Mouse (Mus musculus): Measurements from ENCODE around the gene Atp6v0e. TPM values are rescaled to one million over a fixed set of nuclear protein-coding genes. Genes with fewer than 3 reads are reported as not detected.
A peak's percentile ranks its signal among the peaks of the same experiment; 100 is the strongest.

The Atp6v0e gene
- polyA plus RNA-seq, 1 experiment: 99.8 TPM

GRCm38 (mm10) chr17:26620786-26621766 is 42.0 kb upstream of the Atp6v0e start:
- 0 out of 2 replicates have a peak, but pooled peaks have one; percentile 28 for TF ChIP-seq POLR2A (IDR thresholded peaks at IDR 0.05; ENCODE audit: borderline replicate concordance, insufficient read depth, low read length)
- no peak for TF ChIP-seq CTCF (IDR thresholded peaks at IDR 0.05; ENCODE audit: borderline replicate concordance, insufficient read depth, low read depth, low read length)
- no peak overlapping the region for H3K4me3 ChIP-seq (replicated peaks; ENCODE audit: insufficient read depth, low read depth, low read length)
- peaks cover 59% of the 10 kb centered on the region for H3K4me1 ChIP-seq (ENCODE audit: control insufficient read depth, insufficient read depth, low read length)
- 6% methylated on average over 17 of the region's 17 CpGs for whole genome bisulfite sequencing
- peak; percentile 91 to 96 for DNase-seq
- peak overlapping the region; percentile 84 for H3K27ac ChIP-seq (ENCODE audit: insufficient read depth, low read length)
- H3K27me3 ChIP-seq (ENCODE audit: control insufficient read depth, insufficient read depth, low read length): no peaks in the 10 kb centered on the region

- WGBS: 58% methylated on average over 5 of the region's 5 CpGs
- DNase-seq: no peak
- Histone ChIP-seq H3K27me3 (ENCODE audit: control insufficient read depth, insufficient read depth, low read length) (no peaks in the 10 kb centered on the region), H3K4me3 (replicated peaks; ENCODE audit: insufficient read depth, low read depth, low read length) (no peak overlapping the region), H3K4me1 (ENCODE audit: control insufficient read depth, insufficient read depth, low read length) (peaks cover 62% of the 10 kb centered on the region), H3K27ac (ENCODE audit: insufficient read depth, low read length) (peak overlapping the region; percentile 84)
- TF ChIP-seq POLR2A (IDR thresholded peaks at IDR 0.05; ENCODE audit: borderline replicate concordance, insufficient read depth, low read length): no peak
- no peak for TF ChIP-seq CTCF (IDR thresholded peaks at IDR 0.05; ENCODE audit: borderline replicate concordance, insufficient read depth, low read depth, low read length)
Observed at GRCm38 (mm10) chr17:26621912-26622311, 41.1 kb upstream of the Atp6v0e start.

GRCm38 (mm10) chr17:26623991-26624390 is 39.0 kb upstream of the Atp6v0e start:
- no peak for TF ChIP-seq POLR2A (IDR thresholded peaks at IDR 0.05; ENCODE audit: borderline replicate concordance, insufficient read depth, low read length)
- no peak for TF ChIP-seq CTCF (IDR thresholded peaks at IDR 0.05; ENCODE audit: borderline replicate concordance, insufficient read depth, low read depth, low read length)
- H3K4me1 ChIP-seq (ENCODE audit: control insufficient read depth, insufficient read depth, low read length): peaks cover 67% of the 10 kb centered on the region
- DNase-seq: no peak
- no peak overlapping the region for H3K4me3 ChIP-seq (replicated peaks; ENCODE audit: insufficient read depth, low read depth, low read length)
- peak overlapping the region; percentile 23 for H3K27ac ChIP-seq (ENCODE audit: insufficient read depth, low read length)
- H3K27me3 ChIP-seq (ENCODE audit: control insufficient read depth, insufficient read depth, low read length): no peaks in the 10 kb centered on the region
- WGBS: 90% methylated on average over 6 of the region's 6 CpGs

- WGBS: 43% methylated on average over 10 of the region's 10 CpGs
- TF ChIP-seq CTCF (IDR thresholded peaks at IDR 0.05; ENCODE audit: borderline replicate concordance, insufficient read depth, low read depth, low read length) (no peak), POLR2A (IDR thresholded peaks at IDR 0.05; ENCODE audit: borderline replicate concordance, insufficient read depth, low read length) (no peak)
- H3K4me3 ChIP-seq (replicated peaks; ENCODE audit: insufficient read depth, low read depth, low read length): no peak overlapping the region
- no peak for DNase-seq
- peaks cover 58% of the 10 kb centered on the region for H3K4me1 ChIP-seq (ENCODE audit: control insufficient read depth, insufficient read depth, low read length)
- H3K27ac ChIP-seq (ENCODE audit: insufficient read depth, low read length): peak overlapping the region; percentile 22; the same call in 1 of the 2 replicates
- no peaks in the 10 kb centered on the region for H3K27me3 ChIP-seq (ENCODE audit: control insufficient read depth, insufficient read depth, low read length)
Observed at GRCm38 (mm10) chr17:26624999-26625398, 38.0 kb upstream of the Atp6v0e start.

- WGBS: 95% methylated on average over 2 of the region's 2 CpGs
- Histone ChIP-seq H3K27me3 (ENCODE audit: control insufficient read depth, insufficient read depth, low read length) (no peaks in the 10 kb centered on the region), H3K4me1 (ENCODE audit: control insufficient read depth, insufficient read depth, low read length) (peaks cover 54% of the 10 kb centered on the region), H3K27ac (ENCODE audit: insufficient read depth, low read length) (no peak overlapping the region), H3K4me3 (replicated peaks; ENCODE audit: insufficient read depth, low read depth, low read length) (no peak overlapping the region)
- TF ChIP-seq POLR2A (IDR thresholded peaks at IDR 0.05; ENCODE audit: borderline replicate concordance, insufficient read depth, low read length): no peak
- TF ChIP-seq CTCF (IDR thresholded peaks at IDR 0.05; ENCODE audit: borderline replicate concordance, insufficient read depth, low read depth, low read length): no peak
- DNase-seq: no peak
Observed at GRCm38 (mm10) chr17:26625521-26626010, 37.5 kb upstream of the Atp6v0e start.

GRCm38 (mm10) chr17:26628479-26628878 is 34.6 kb upstream of the Atp6v0e start:
- peaks cover 50% of the 10 kb centered on the region for H3K4me1 ChIP-seq (ENCODE audit: control insufficient read depth, insufficient read depth, low read length)
- no peaks in the 10 kb centered on the region for H3K27me3 ChIP-seq (ENCODE audit: control insufficient read depth, insufficient read depth, low read length)
- no peak for TF ChIP-seq POLR2A (IDR thresholded peaks at IDR 0.05; ENCODE audit: borderline replicate concordance, insufficient read depth, low read length)
- TF ChIP-seq CTCF (IDR thresholded peaks at IDR 0.05; ENCODE audit: borderline replicate concordance, insufficient read depth, low read depth, low read length): no peak
- WGBS: 86% methylated on average over 6 of the region's 6 CpGs
- no peak for DNase-seq
- H3K4me3 ChIP-seq (replicated peaks; ENCODE audit: insufficient read depth, low read depth, low read length): no peak overlapping the region
- no peak overlapping the region for H3K27ac ChIP-seq (ENCODE audit: insufficient read depth, low read length)

- 96% methylated on average over 3 of the region's 3 CpGs for WGBS
- Histone ChIP-seq H3K27ac (ENCODE audit: insufficient read depth, low read length) (no peak overlapping the region), H3K4me3 (replicated peaks; ENCODE audit: insufficient read depth, low read depth, low read length) (no peak overlapping the region), H3K4me1 (ENCODE audit: control insufficient read depth, insufficient read depth, low read length) (peaks cover 45% of the 10 kb centered on the region), H3K27me3 (ENCODE audit: control insufficient read depth, insufficient read depth, low read length) (no peaks in the 10 kb centered on the region)
- no peak for DNase-seq
- TF ChIP-seq CTCF (IDR thresholded peaks at IDR 0.05; ENCODE audit: borderline replicate concordance, insufficient read depth, low read depth, low read length) (no peak), POLR2A (IDR thresholded peaks at IDR 0.05; ENCODE audit: borderline replicate concordance, insufficient read depth, low read length) (no peak)
Observed at GRCm38 (mm10) chr17:26628936-26629335, 34.1 kb upstream of the Atp6v0e start.

Measured in cerebellum, adult 2 months (tissue).